Mouse (Mus musculus) limb, embryonic 10.5 days (tissue): ENCODE data around the gene Aim2. TPM values are rescaled to one million over a fixed set of nuclear protein-coding genes. Genes with fewer than 3 reads are reported as not detected.

ENCODE experiments used
- DNase-seq: peaks from one replicate; pipeline ENCODE4 v3.0.0-alpha.2; 2017; ENCODE audit warnings: low spot score
- H3K27ac ChIP-seq: fragments of 300-500 bp; sonication (generic); 2 replicates; pipeline ENCODE4 v1.5.1; 2016; ENCODE audit warnings: mild to moderate bottlenecking
- H3K27me3 ChIP-seq: fragments of 300-500 bp; sonication (generic); 2 replicates; pipeline ENCODE4 v1.6.1; 2016; ENCODE audit warnings: low read depth, mild to moderate bottlenecking; ENCODE audit not compliant: poor library complexity, severe bottlenecking
- H3K36me3 ChIP-seq: fragments of 300-500 bp; sonication (generic); 2 replicates; pipeline ENCODE4 v1.6.1; 2016; ENCODE audit warnings: mild to moderate bottlenecking, moderate library complexity
- H3K4me1 ChIP-seq: fragments of 300-500 bp; sonication (generic); 2 replicates; pipeline ENCODE4 v1.6.1; 2016
- H3K4me3 ChIP-seq: fragments of 300-500 bp; sonication (generic); 2 replicates; pipeline ENCODE4 v1.5.1; 2016; ENCODE audit warnings: mild to moderate bottlenecking, moderate library complexity
- H3K9me3 ChIP-seq: fragments of 300-500 bp; sonication (generic); replicated peaks from 2 replicates; pipeline ENCODE4 v1.6.1; 2016; ENCODE audit warnings: mild to moderate bottlenecking
- WGBS: fragments of 180-500 bp; shearing (Covaris S2); methylation state at CpG from one replicate; pipeline ENCODE4 v1.1.7; 2016; 5-methylcytosine and 5-hydroxymethylcytosine counted together
- polyA plus RNA-seq: library from polyadenylated mRNA; unstranded; fragments of >200 nt; fragmentation: Nextera tagmentation; extraction: Ambion mirVana; gene quantifications from 2 replicates; pipeline ENCODE4 v1.2.1, GENCODE M21; 2016

The Aim2 gene
- polyA plus RNA-seq, 1 experiment from 2014 or later, result 2.5 TPM

GRCm38 (mm10) chr1:173420374-173420773, 69.7 kb downstream of the Aim2 start:
- DNase-seq, result no peak

GRCm38 (mm10) chr1:173426345-173426744, 75.7 kb downstream of the Aim2 start:
- WGBS, result 87% methylated on average over 2 of the region's 2 CpGs
- no peak for DNase-seq
- H3K9me3 ChIP-seq, result no peaks in the 10 kb centered on the region
- no peak overlapping the region for H3K27ac ChIP-seq
- H3K27me3 ChIP-seq, result no peaks in the 10 kb centered on the region
- no peak overlapping the region for H3K4me3 ChIP-seq
- H3K4me1 ChIP-seq, result no peaks in the 10 kb centered on the region
- H3K36me3 ChIP-seq, result no peaks in the 10 kb centered on the region

More at GRCm38 (mm10) chr1:173420374-173420773, 69.7 kb downstream of the Aim2 start:
- H3K9me3 ChIP-seq, result no peaks in the 10 kb centered on the region
- no peak overlapping the region for H3K4me3 ChIP-seq
- H3K27ac ChIP-seq, result no peak overlapping the region
- H3K27me3 ChIP-seq, result no peaks in the 10 kb centered on the region
- WGBS, result 74% methylated on average over 6 of the region's 6 CpGs
- no peaks in the 10 kb centered on the region for H3K4me1 ChIP-seq
- no peaks in the 10 kb centered on the region for H3K36me3 ChIP-seq

DNA sequence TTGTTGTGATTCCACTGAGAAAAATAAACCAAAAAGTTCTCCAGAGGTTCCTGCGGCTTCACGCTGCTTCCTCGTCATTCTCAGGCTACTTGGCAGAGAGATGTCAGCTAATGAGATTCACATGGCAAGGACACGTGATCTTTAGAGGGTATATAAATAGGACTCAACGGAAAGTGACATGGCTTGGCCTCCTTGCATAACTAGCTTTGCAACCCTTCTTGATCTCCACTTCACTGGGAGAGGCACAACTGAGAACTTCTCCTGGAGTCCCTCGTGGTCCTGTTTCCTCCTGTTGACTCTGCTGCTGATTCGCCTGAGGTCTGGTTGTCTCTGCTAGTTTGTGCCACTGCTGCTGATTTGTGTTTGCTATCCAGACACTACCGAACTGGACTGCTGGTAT, 76.7 kb downstream of the Aim2 start:
- Histone ChIP-seq H3K9me3 (no peaks in the 10 kb centered on the region), H3K4me3 (no peak overlapping the region), H3K27ac (no peak overlapping the region), H3K36me3 (no peaks in the 10 kb centered on the region), H3K27me3 (no peaks in the 10 kb centered on the region), H3K4me1 (no peaks in the 10 kb centered on the region)
- WGBS, result 87% methylated on average over 8 of the region's 8 CpGs
- DNase-seq, result no peak

DNA sequence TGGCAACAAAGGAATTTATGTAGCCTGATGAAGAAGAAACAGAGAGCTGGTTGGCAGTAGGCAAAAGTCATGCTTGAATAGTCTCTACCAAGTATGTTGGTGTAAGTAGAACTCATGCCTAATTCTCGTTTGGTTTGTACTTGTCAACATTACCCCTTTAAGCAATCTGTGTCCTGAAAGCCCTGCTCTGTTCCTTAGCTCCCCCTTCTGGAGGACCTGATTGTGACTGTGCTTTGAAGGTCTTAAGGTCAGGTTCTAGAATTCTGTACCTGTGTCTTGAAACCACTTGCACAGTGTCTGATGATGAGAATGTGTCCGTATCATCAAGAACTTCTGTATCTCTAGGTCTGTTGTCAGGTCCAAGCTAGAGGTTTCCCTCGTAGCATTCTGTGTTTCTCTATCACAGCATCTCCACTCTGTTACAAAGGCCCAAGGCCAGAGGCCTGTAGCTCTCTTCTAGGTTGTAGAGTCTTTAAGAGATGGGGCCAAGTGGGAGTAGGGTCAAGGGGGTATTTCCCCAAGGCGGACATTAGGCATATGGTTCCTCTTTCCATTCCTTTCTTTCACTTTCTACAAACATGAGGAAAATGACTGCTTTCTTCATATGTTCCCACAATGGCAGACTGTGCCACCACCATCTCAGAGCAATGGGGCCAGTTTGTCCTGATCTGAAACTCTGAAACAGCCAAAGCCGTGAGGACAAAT, 79.5 kb downstream of the Aim2 start:
- no peak for DNase-seq
- Histone ChIP-seq H3K27ac (no peak overlapping the region), H3K4me3 (no peak overlapping the region), H3K36me3 (no peaks in the 10 kb centered on the region), H3K4me1 (no peaks in the 10 kb centered on the region), H3K9me3 (no peaks in the 10 kb centered on the region), H3K27me3 (no peaks in the 10 kb centered on the region)
- WGBS, result 85% methylated on average over 5 of the region's 5 CpGs

DNA sequence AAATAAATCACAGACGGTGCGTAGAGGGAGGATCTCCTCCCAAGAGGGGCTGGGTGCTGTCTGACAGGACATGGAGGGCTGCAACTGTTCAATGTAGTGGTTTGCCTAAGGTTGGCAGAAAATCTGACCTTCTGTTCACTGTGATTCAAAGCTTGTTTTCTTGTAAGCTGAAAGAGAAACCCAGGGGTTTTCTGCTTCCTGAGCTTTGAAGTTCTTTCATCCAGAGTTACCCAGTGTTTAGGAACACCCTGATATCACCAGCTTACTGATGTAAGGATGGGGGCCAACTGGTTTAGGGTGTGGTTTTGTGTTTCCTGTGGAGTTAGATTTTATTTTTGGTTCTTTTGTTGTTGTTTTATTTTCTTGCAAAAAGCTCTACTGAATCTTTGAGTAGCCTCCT, 81.7 kb downstream of the Aim2 start:
- H3K36me3 ChIP-seq, result no peaks in the 10 kb centered on the region
- H3K4me3 ChIP-seq, result no peak overlapping the region
- no peaks in the 10 kb centered on the region for H3K27me3 ChIP-seq
- H3K9me3 ChIP-seq, result no peaks in the 10 kb centered on the region
- DNase-seq, result no peak
- H3K4me1 ChIP-seq, result no peaks in the 10 kb centered on the region
- no peak overlapping the region for H3K27ac ChIP-seq
- 80% methylated on average over 2 of the region's 2 CpGs for WGBS

DNA sequence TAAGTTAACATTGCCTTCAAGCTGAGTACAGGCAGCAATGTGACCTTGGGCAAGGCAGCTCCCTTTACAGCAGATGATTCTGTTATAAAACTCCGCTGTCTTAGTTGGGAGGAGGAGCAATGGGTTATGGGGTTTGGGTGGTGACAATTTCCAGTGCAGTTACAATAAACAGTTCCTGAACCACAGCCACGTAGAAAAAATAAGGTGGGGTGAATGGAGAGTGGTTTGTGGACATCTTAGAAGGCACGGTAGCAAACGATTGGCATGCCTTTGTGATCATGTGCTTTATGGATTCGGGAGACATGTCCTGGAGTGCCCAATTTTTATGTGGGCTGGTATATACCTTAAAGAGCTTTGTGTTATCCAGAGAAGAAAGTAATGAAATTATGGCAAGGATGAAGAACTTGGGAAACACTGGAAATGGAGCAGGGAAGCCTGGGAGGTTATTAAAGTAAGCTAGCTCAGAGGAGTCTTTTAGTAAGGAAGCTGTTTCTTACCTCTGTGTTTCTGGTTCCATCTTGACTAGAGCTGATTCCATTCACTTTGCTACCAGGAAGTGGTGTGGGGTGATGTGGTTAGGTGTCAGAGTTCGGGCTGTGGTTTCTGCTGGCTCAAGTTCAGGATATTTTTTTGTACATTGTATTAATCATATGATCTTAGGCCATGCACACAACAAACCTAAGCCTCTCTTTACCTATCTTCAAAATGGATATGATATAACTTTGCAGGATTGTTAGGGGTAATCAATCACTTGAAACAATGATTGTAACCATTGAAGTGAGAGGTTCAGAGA, 86.7 kb downstream of the Aim2 start:
- Histone ChIP-seq H3K27ac (no peak overlapping the region), H3K4me3 (no peak overlapping the region), H3K4me1 (no peaks in the 10 kb centered on the region), H3K9me3 (no peaks in the 10 kb centered on the region), H3K36me3 (no peaks in the 10 kb centered on the region), H3K27me3 (no peaks in the 10 kb centered on the region)
- no peak for DNase-seq
- WGBS, result 77% methylated on average over 6 of the region's 6 CpGs

- Histone ChIP-seq H3K27me3 (no peaks in the 10 kb centered on the region), H3K4me3 (no peak overlapping the region), H3K36me3 (no peaks in the 10 kb centered on the region), H3K4me1 (no peaks in the 10 kb centered on the region), H3K27ac (no peak overlapping the region), H3K9me3 (no peaks in the 10 kb centered on the region)
- 81% methylated on average over 1 of the region's 1 CpGs for WGBS
- DNase-seq, result no peak
Observed at GRCm38 (mm10) chr1:173440681-173441080, 90.0 kb downstream of the Aim2 start.

GRCm38 (mm10) chr1:173441210-173441609, 90.5 kb downstream of the Aim2 start:
- H3K36me3 ChIP-seq, result no peaks in the 10 kb centered on the region
- DNase-seq, result no peak
- H3K4me3 ChIP-seq, result no peak overlapping the region
- no peak overlapping the region for H3K27ac ChIP-seq
- H3K9me3 ChIP-seq, result no peaks in the 10 kb centered on the region
- no peaks in the 10 kb centered on the region for H3K4me1 ChIP-seq
- H3K27me3 ChIP-seq, result no peaks in the 10 kb centered on the region
- WGBS, result 79% methylated on average over 4 of the region's 4 CpGs

DNA sequence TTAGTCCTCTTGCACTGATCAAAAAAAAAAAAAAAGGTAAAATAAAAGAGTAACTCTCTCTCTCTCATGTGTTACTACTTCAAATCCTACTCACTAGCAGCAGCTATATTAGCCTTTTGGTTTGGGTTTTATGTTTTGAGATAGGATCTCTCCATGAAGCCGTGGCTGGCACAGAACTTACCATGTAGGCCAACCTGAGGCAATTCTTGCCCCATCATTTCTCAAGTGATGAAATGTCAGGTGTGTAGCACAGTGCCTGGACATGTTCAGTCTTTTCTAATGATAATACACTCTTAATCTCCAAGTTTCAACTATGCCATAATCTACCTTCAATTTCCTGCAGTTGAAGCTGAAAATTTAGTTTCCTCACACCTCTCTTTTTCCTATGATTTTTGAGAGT, 92.4 kb downstream of the Aim2 start:
- 89% methylated on average over 1 of the region's 1 CpGs for WGBS
- Histone ChIP-seq H3K27me3 (no peaks in the 10 kb centered on the region), H3K9me3 (no peaks in the 10 kb centered on the region), H3K36me3 (no peaks in the 10 kb centered on the region), H3K4me1 (no peaks in the 10 kb centered on the region), H3K27ac (no peak overlapping the region), H3K4me3 (no peak overlapping the region)
- no peak for DNase-seq

GRCm38 (mm10) chr1:173447067-173447466, 96.4 kb downstream of the Aim2 start:
- Histone ChIP-seq H3K4me3 (no peak overlapping the region), H3K4me1 (no peaks in the 10 kb centered on the region), H3K36me3 (no peaks in the 10 kb centered on the region), H3K9me3 (no peaks in the 10 kb centered on the region), H3K27ac (no peak overlapping the region), H3K27me3 (no peaks in the 10 kb centered on the region)
- DNase-seq, result no peak
- 81% methylated on average over 4 of the region's 4 CpGs for WGBS

GRCm38 (mm10) chr1:173450621-173451020, 99.9 kb downstream of the Aim2 start:
- H3K9me3 ChIP-seq, result no peaks in the 10 kb centered on the region
- H3K27ac ChIP-seq, result no peak overlapping the region
- H3K4me3 ChIP-seq, result no peak overlapping the region
- 91% methylated on average over 4 of the region's 4 CpGs for WGBS
- no peaks in the 10 kb centered on the region for H3K4me1 ChIP-seq
- H3K27me3 ChIP-seq, result no peaks in the 10 kb centered on the region
- no peaks in the 10 kb centered on the region for H3K36me3 ChIP-seq
- no peak for DNase-seq

GRCm38 (mm10) chr1:173451665-173452064, 101.0 kb downstream of the Aim2 start:
- DNase-seq, result no peak

DNA sequence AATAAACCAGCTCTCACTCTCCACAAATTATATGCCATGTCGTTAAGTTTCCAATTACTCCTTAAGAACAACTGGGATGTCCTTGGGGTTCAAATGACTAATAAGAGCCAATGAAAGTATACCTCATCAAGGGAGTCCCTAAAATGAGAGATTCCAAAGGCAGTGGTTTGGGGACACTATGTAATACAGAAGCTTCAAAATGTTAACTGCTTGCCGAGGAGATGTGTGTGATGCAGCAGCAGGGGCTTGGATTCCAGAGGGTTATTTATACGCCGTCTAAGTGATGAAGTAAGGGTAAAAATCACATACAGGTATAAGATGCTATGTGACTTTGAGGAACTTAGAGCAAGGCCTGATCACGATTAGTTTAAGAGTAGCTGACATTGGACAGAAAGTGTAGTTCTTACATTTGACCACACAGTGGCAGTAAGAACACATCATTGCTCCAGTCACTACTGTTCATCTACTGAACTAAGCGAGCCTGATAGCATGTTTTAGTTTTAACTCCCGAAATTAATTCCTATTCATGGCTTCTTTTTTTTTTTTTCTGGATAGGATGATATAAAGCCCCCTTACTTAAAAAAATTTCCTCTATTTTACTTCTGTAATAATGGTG, 105.6 kb downstream of the Aim2 start:
- Histone ChIP-seq H3K27ac (no peak overlapping the region), H3K4me1 (no peaks in the 10 kb centered on the region), H3K27me3 (no peaks in the 10 kb centered on the region), H3K4me3 (no peak overlapping the region), H3K9me3 (no peaks in the 10 kb centered on the region), H3K36me3 (no peaks in the 10 kb centered on the region)
- DNase-seq, result no peak
- 59% methylated on average over 7 of the region's 7 CpGs for WGBS

More at GRCm38 (mm10) chr1:173451665-173452064, 101.0 kb downstream of the Aim2 start:
- no peaks in the 10 kb centered on the region for H3K9me3 ChIP-seq
- no peak overlapping the region for H3K4me3 ChIP-seq
- H3K36me3 ChIP-seq, result no peaks in the 10 kb centered on the region
- WGBS, result 87% methylated on average over 5 of the region's 5 CpGs
- no peak overlapping the region for H3K27ac ChIP-seq
- no peaks in the 10 kb centered on the region for H3K4me1 ChIP-seq
- H3K27me3 ChIP-seq, result no peaks in the 10 kb centered on the region
